Mouse (Mus musculus) hindbrain, embryonic 14.5 days (tissue): ENCODE results near the gene Duxf3. TPM values are rescaled to one million over a fixed set of nuclear protein-coding genes. Genes with fewer than 3 reads are reported as not detected.
"Not testable (repeated sequence)": the region's sequence is repeated elsewhere in the genome, so short reads cannot be mapped to it uniquely, and the experiment has no call there.

ENCODE experiments used
- ATAC-seq: fragments of 200-750 bp; cut with Nextera tagmentation; 2 replicates; pipeline ENCODE4 v1.8.0; 2017; ENCODE audit warnings: moderate number of reproducible peaks, mild to moderate bottlenecking, moderate TSS enrichment, moderate library complexity; ENCODE audit not compliant: low FRiP score
- DNase-seq: peaks from one replicate; pipeline ENCODE4 v3.0.0-alpha.2; 2015; ENCODE audit warnings: low spot score
- H3K27ac ChIP-seq: fragments of 300-500 bp; sonication (generic); 2 replicates; pipeline ENCODE4 v1.5.1; 2014; ENCODE audit warnings: mild to moderate bottlenecking, moderate library complexity
- H3K27me3 ChIP-seq: fragments of 300-500 bp; sonication (generic); 2 replicates; pipeline ENCODE4 v1.6.1; 2014; ENCODE audit warnings: mild to moderate bottlenecking, low read length, mixed read lengths; ENCODE audit not compliant: control insufficient read depth, insufficient read depth
- H3K36me3 ChIP-seq: fragments of 300-500 bp; sonication (generic); replicated peaks from 2 replicates; pipeline ENCODE4 v1.6.1; 2014; ENCODE audit not compliant: control insufficient read depth, insufficient read depth
- H3K4me1 ChIP-seq: fragments of 300-500 bp; sonication (generic); replicated peaks from 2 replicates; pipeline ENCODE4 v1.6.1; 2014; ENCODE audit warnings: antibody characterized with exemption, low read length, mixed read lengths; ENCODE audit not compliant: control insufficient read depth, insufficient read depth
- H3K4me2 ChIP-seq: fragments of 300-500 bp; sonication (generic); replicated peaks from 2 replicates; pipeline ENCODE4 v1.6.1; 2014; ENCODE audit warnings: mild to moderate bottlenecking, moderate library complexity
- H3K4me3 ChIP-seq: fragments of 300-500 bp; sonication (generic); replicated peaks from 2 replicates; pipeline ENCODE4 v1.5.1; 2014; ENCODE audit warnings: mild to moderate bottlenecking, low read length
- H3K9ac ChIP-seq: fragments of 300-500 bp; sonication (generic); 2 replicates; pipeline ENCODE4 v1.6.1; 2014
- H3K9me3 ChIP-seq: fragments of 300-500 bp; sonication (generic); 2 replicates; pipeline ENCODE4 v1.6.1; 2016; ENCODE audit warnings: low read length; ENCODE audit not compliant: control insufficient read depth
- WGBS: fragments of 180-500 bp; shearing (Covaris S2); extraction: QIAGEN DNeasy Blood & Tissue Kit; methylation state at CpG from one replicate; pipeline ENCODE4 v1.1.7; 2014; 5-methylcytosine and 5-hydroxymethylcytosine counted together
- polyA plus RNA-seq: library from polyadenylated mRNA; unstranded; fragments of >200 nt; fragmentation: Nextera tagmentation; extraction: Ambion mirVana; gene quantifications from 2 replicates; pipeline ENCODE4 v1.2.1, GENCODE M21; 2014

Gene Duxf3
- polyA plus RNA-seq, 1 experiment from 2014 or later, result not detected

- not testable (repeated sequence) for H3K4me1 ChIP-seq, H3K4me3 ChIP-seq, H3K9me3 ChIP-seq, H3K4me2 ChIP-seq, DNase-seq, ATAC-seq, H3K9ac ChIP-seq, H3K36me3 ChIP-seq, H3K27me3 ChIP-seq, H3K27ac ChIP-seq
- 85% methylated on average over 27 of the region's 31 CpGs for WGBS
Measured at GRCm38 (mm10) chr10:58223972-58224805, 8.3 kb downstream of the Duxf3 start.

DNA sequence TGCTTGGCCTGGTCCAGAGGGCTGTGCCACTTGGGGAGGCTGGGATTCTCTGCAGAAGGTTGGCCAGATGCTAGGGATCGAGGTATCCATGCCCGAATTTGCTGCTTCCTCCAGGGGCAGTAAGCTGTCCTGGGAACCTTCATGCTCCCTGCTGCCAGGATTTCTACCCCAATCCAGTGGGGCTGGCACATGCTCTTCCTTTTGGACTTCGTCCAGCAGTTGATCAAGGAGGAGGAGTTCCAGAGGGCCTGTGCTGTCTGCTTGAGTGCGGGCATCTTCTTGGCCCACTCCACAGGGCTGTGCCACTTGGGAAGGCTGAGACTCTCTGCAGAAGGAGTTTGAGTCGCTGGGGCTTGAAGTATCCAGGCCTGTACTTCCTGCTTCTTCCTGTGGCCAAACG, 9.3 kb downstream of the Duxf3 start:
- H3K4me1 ChIP-seq, H3K9me3 ChIP-seq, H3K27me3 ChIP-seq, H3K4me3 ChIP-seq, H3K4me2 ChIP-seq, DNase-seq, ATAC-seq, H3K9ac ChIP-seq, H3K27ac ChIP-seq, H3K36me3 ChIP-seq: not testable (repeated sequence)
- WGBS, result 87% methylated on average over 3 of the region's 6 CpGs

- H3K4me1 ChIP-seq, H3K27ac ChIP-seq, H3K27me3 ChIP-seq, H3K9ac ChIP-seq, H3K36me3 ChIP-seq, H3K4me2 ChIP-seq, DNase-seq, ATAC-seq, H3K4me3 ChIP-seq: not testable (repeated sequence)
- H3K9me3 ChIP-seq, result 0 out of 2 replicates have a peak, but pooled peaks cover 10% of the 10 kb centered on the region
- 96% methylated on average over 2 of the region's 2 CpGs for WGBS
Measured at GRCm38 (mm10) chr10:58221571-58221970, 10.9 kb downstream of the Duxf3 start.

GRCm38 (mm10) chr10:58220726-58221125, 11.7 kb downstream of the Duxf3 start:
- DNase-seq (no peak), ATAC-seq (no peak)
- Histone ChIP-seq H3K4me3 (no peak overlapping the region), H3K36me3 (no peaks in the 10 kb centered on the region), H3K9ac (no peak overlapping the region), H3K9me3 (0 out of 2 replicates have a peak, but pooled peaks cover 12% of the 10 kb centered on the region), H3K4me2 (no peak overlapping the region), H3K27ac (no peak overlapping the region), H3K4me1 (no peaks in the 10 kb centered on the region), H3K27me3 (no peaks in the 10 kb centered on the region)
- 88% methylated on average over 6 of the region's 6 CpGs for WGBS

GRCm38 (mm10) chr10:58217366-58217765, 15.1 kb downstream of the Duxf3 start:
- Histone ChIP-seq H3K9me3 (0 out of 2 replicates have a peak, but pooled peaks cover 12% of the 10 kb centered on the region), H3K27ac (no peak overlapping the region), H3K4me3 (no peak overlapping the region), H3K9ac (no peak overlapping the region), H3K36me3 (no peaks in the 10 kb centered on the region), H3K4me2 (no peak overlapping the region), H3K27me3 (no peaks in the 10 kb centered on the region), H3K4me1 (no peaks in the 10 kb centered on the region)
- no peak for DNase-seq
- 88% methylated on average over 3 of the region's 3 CpGs for WGBS
- ATAC-seq, result no peak

- Histone ChIP-seq H3K9me3 (0 out of 2 replicates have a peak, but pooled peaks cover 12% of the 10 kb centered on the region), H3K4me2 (no peak overlapping the region), H3K27me3 (no peaks in the 10 kb centered on the region), H3K4me1 (no peaks in the 10 kb centered on the region), H3K36me3 (no peaks in the 10 kb centered on the region), H3K4me3 (no peak overlapping the region), H3K27ac (no peak overlapping the region), H3K9ac (no peak overlapping the region)
- ATAC-seq (no peak), DNase-seq (no peak)
- WGBS, result 84% methylated on average over 1 of the region's 1 CpGs
Measured at GRCm38 (mm10) chr10:58215353-58215752, 17.1 kb downstream of the Duxf3 start.

DNA sequence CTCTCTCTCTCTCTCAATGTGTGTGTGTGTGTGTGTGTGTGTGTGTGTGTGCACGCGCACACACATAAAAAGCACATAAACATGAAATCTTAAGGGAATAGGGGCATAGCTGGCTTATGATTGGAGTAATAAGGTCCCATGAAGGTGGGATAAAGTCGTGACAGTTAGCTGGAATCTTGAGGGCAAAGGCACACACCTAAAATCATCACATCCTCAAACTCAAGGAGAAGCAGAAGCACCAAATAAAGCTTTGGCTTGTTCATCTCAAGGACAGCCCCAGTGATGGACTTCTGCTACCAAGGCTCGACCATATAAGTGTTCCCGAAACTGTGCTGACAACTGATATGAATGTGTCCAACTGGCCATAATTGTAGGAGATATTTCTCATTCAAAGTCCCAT, 17.5 kb downstream of the Duxf3 start:
- Histone ChIP-seq H3K27ac (no peak overlapping the region), H3K4me1 (no peaks in the 10 kb centered on the region), H3K9me3 (0 out of 2 replicates have a peak, but pooled peaks cover 12% of the 10 kb centered on the region), H3K4me2 (no peak overlapping the region), H3K4me3 (no peak overlapping the region), H3K27me3 (no peaks in the 10 kb centered on the region), H3K9ac (no peak overlapping the region), H3K36me3 (no peaks in the 10 kb centered on the region)
- 83% methylated on average over 5 of the region's 5 CpGs for WGBS
- DNase-seq (no peak), ATAC-seq (no peak)

DNA sequence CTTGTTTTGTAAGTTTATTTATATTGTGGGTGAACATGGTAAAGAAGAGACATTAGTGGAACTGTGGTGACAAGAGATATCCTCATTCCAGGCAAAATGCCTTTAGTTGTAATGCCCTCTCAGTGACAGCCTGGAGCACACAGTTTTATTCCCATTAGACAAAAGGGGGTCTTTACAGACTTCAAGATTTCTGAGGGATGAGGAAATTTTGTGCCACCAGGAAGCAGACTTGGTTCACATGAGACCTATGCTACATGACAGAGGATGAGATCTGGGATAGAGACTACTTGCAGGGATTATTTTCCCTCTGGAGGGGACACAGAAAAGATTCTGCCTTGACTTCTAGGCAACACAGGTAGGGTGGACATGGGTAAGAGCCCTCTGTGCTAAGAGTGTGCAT, 18.0 kb downstream of the Duxf3 start:
- H3K27ac ChIP-seq, result no peak overlapping the region
- H3K4me3 ChIP-seq, result no peak overlapping the region
- 0 out of 2 replicates have a peak, but pooled peaks cover 12% of the 10 kb centered on the region for H3K9me3 ChIP-seq
- ATAC-seq (no peak), DNase-seq (no peak)
- no peaks in the 10 kb centered on the region for H3K27me3 ChIP-seq
- H3K9ac ChIP-seq, result no peak overlapping the region
- no peak overlapping the region for H3K4me2 ChIP-seq
- H3K36me3 ChIP-seq, result no peaks in the 10 kb centered on the region
- no peaks in the 10 kb centered on the region for H3K4me1 ChIP-seq

DNA sequence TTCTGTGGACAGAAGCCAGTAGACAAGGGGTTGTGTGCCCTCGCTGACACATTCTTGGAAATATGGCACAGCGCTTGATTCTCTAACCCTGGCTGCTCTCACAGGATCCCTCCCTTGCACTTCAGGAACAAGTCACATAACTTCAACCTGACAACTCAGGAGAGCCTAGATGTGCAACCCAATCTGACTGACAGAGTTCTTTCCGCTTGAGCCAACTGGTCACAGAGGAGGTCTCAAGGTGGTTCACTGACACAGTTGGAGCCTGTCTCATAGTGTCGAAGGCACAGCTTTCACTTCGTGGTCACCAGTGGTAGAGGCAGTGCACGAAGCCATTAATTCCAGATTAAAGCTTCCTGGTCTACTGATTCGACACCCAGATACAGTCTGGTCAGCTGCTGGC, 20.2 kb downstream of the Duxf3 start:
- 79% methylated on average over 7 of the region's 7 CpGs for WGBS
- DNase-seq, result no peak
- Histone ChIP-seq H3K27me3 (no peaks in the 10 kb centered on the region), H3K4me2 (no peak overlapping the region), H3K4me1 (no peaks in the 10 kb centered on the region), H3K9ac (no peak overlapping the region), H3K36me3 (no peaks in the 10 kb centered on the region), H3K4me3 (no peak overlapping the region), H3K9me3 (0 out of 2 replicates have a peak, but pooled peaks cover 5% of the 10 kb centered on the region), H3K27ac (no peak overlapping the region)
- no peak for ATAC-seq
